Mouse (Mus musculus) embryonic stem cell, embryonic (primary cell): ENCODE results near the gene Olfr127.
"Not testable (repeated sequence)": the region's sequence is repeated elsewhere in the genome, so short reads cannot be mapped to it uniquely, and the experiment has no call there.

Experiments used
- CTCF ChIA-PET, 4 experiments: fragments of 300-600 bp in 2 of 4; fragments of 350-600 bp in 2 of 4; sonication (Branson Sonifier 250); formaldehyde crosslinking; loops; one replicate each; lab custom pipeline; 2022; ENCODE audit warnings: inconsistent platforms in 2 of 4; lab: Charles Lee
- POLR2A ChIA-PET, 4 experiments: fragments of 300-600 bp in 2 of 4; fragments of 350-600 bp in 2 of 4; sonication (Branson Sonifier 250); formaldehyde crosslinking; loops; one replicate each; lab custom pipeline; 2022; ENCODE audit warnings: antibody characterized with exemption in 4 of 4, inconsistent platforms in 1 of 4; lab: Charles Lee

The Olfr127 gene

GRCm38 (mm10) chr17:37900137-37900536 is at the start of gene Olfr127:
TSS of gene Olfr127 (plus strand) at chr17:37900437.
- CTCF ChIA-PET = no interaction called here
- POLR2A ChIA-PET = no interaction called here

DNA sequence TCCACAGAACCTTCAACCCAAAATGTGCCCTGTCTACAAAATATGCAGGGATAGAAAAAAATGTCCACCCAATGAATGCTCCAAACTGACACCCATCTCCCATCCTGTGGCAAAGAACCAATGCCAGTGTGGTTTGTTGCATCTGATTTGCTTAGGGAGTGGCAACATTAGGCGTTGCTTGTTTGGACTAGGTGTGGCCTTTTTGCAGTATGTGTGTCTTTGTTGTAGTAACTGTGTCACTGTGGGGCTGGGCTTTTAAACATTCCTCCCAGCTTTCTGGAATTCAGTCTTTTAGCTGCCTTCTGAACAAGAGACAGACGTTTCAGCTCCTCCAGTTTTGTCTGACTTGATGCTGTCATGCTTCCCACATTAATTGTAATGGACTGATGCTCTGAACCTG is 36.3 kb upstream of the Olfr127 start:
- ChIA-PET POLR2A (no interaction called here), CTCF (no interaction called here)

DNA sequence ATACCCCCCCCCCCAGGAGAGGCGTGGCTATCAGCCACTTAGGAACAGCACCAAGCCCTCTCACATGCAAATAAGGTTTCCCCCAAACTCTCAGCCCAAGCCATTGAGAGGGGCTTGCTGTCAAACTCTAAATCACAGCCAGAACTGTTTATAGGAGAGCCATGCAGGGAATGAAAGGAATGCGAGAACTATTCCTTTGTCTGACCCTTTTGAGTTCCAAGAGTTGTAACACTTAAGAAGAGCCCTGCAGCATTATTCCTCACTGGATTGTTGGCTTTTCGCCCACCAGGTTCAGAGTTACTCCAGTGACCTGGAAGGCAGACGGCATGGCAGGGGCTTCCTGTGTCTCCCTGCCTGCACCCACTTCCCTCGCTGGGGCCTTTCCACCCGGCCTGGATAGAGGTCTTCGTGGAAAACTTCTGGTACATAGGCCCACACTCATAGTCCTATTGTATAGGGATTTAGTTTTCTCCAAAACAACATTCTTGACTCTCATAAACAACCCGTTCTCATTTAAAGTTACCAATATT is 30.5 kb upstream of the Olfr127 start:
- ChIA-PET POLR2A (no interaction called here), CTCF (no interaction called here)

- CTCF ChIA-PET = no interaction called here
Measured at GRCm38 (mm10) chr17:37873830-37874229, 26.4 kb upstream of the Olfr127 start.

GRCm38 (mm10) chr17:37906821-37907220 is 6.6 kb downstream of the Olfr127 start:
- POLR2A ChIA-PET, CTCF ChIA-PET: not testable (repeated sequence)

More at GRCm38 (mm10) chr17:37873830-37874229, 26.4 kb upstream of the Olfr127 start:
- POLR2A ChIA-PET = no interaction called here

DNA sequence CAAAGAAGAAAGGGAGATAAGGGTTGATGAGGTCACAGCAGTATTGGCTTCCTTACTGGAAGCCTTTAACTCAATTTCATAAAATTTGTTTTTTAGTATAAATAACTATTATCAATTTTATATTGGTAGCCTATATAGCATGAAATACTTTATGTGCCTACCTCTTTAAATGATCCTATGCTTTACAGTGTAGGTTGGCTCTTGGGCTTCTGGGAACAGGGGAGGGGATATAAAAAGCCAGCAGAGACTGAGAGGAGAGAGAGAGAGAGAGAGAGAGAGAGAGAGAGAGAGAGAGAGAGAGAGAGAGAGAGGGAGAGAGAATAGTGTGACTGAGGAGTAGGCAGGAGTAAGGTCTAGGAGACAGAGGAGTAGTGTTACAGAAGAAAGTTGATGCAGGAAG is 20.0 kb downstream of the Olfr127 start, which contains the start of gene Olfr128:
Gene Olfr128 (plus strand): TSS at position 301 of the 400 bp plus-strand sequence.
- ChIA-PET POLR2A (no interaction called here), CTCF (no interaction called here)

DNA sequence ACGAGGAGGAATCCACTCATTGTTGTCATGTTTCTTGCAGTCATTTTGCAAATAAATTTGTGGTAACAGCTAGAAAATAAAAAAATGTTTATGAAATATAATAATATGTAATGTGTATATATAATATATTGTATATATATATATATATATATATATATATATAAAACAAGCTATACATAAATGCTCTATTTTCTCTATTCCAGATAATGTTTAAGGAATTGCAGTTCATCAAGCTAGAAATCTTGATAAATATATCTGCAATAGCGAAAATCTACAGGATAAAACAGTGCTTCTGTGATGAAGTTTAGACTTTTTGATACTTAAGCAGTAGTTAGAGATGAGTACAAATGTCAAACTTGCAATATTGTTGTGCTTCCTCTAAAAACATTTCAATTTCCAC is 52.7 kb downstream of the Olfr127 start, which contains the start of gene Olfr761:
Gene Olfr761 (minus strand): TSS at position 101 of the 400 bp plus-strand sequence.
- ChIA-PET CTCF (no interaction called here), POLR2A (interaction anchor here in 1 of 4 experiments (1.1 kb wide), 1 partner anchor 9 kb away, joined by 4 read pairs; no protein-coding TSS in a partner anchor)
